Mouse (Mus musculus) limb, embryonic 11.5 days (tissue): Measurements from ENCODE around the gene Frmd4a. TPM values are rescaled to one million over a fixed set of nuclear protein-coding genes. Genes with fewer than 3 reads are reported as not detected.

Experiments
- ATAC-seq: fragments of 200-750 bp; cut with Nextera tagmentation; 2 replicates; pipeline ENCODE4 v1.8.0; 2017; ENCODE audit warnings: low read depth; ENCODE audit not compliant: insufficient number of reproducible peaks, low FRiP score, low TSS enrichment
- DNase-seq: peaks from one replicate; pipeline ENCODE4 v3.0.0-alpha.2; 2015; ENCODE audit warnings: low spot score
- H3K27ac ChIP-seq: fragments of 300-500 bp; sonication (generic); replicated peaks from 2 replicates; pipeline ENCODE4 v1.5.1; 2014; ENCODE audit warnings: low read depth, mild to moderate bottlenecking, low read length
- H3K27me3 ChIP-seq: fragments of 300-500 bp; sonication (generic); 2 replicates; pipeline ENCODE4 v1.6.1; 2014; ENCODE audit warnings: mild to moderate bottlenecking, low read length, mixed read lengths; ENCODE audit not compliant: control insufficient read depth, insufficient read depth
- H3K36me3 ChIP-seq: fragments of 300-500 bp; sonication (generic); 2 replicates; pipeline ENCODE4 v1.6.1; 2014; ENCODE audit warnings: mild to moderate bottlenecking, low read length, moderate library complexity, mixed read lengths; ENCODE audit not compliant: control insufficient read depth, insufficient read depth
- H3K4me1 ChIP-seq: fragments of 300-500 bp; sonication (generic); 2 replicates; pipeline ENCODE4 v1.6.1; 2014; ENCODE audit warnings: low read length, mixed read lengths; ENCODE audit not compliant: control insufficient read depth, insufficient read depth
- H3K4me2 ChIP-seq: fragments of 300-500 bp; sonication (generic); 2 replicates; pipeline ENCODE4 v1.6.1; 2014; ENCODE audit warnings: low read depth, mild to moderate bottlenecking, moderate library complexity; ENCODE audit not compliant: severe bottlenecking
- H3K4me3 ChIP-seq: fragments of 300-500 bp; sonication (generic); 2 replicates; pipeline ENCODE4 v1.5.1; 2014; ENCODE audit warnings: low read depth, low read length
- H3K9ac ChIP-seq: fragments of 300-500 bp; sonication (generic); 2 replicates; pipeline ENCODE4 v1.6.1; 2014; ENCODE audit warnings: mild to moderate bottlenecking, low read length
- H3K9me3 ChIP-seq: fragments of 300-500 bp; sonication (generic); 2 replicates; pipeline ENCODE4 v1.6.1; 2016; ENCODE audit warnings: low read length; ENCODE audit not compliant: control insufficient read depth
- WGBS: fragments of 180-500 bp; shearing (Covaris S2); extraction: QIAGEN DNeasy Blood & Tissue Kit; methylation state at CpG from one replicate; pipeline ENCODE4 v1.1.7; 2014; 5-methylcytosine and 5-hydroxymethylcytosine counted together
- polyA plus RNA-seq: library from polyadenylated mRNA; unstranded; fragments of >200 nt; fragmentation: Nextera tagmentation; extraction: Ambion mirVana; gene quantifications from 2 replicates; pipeline ENCODE4 v1.2.1, GENCODE M21; 2014

Frmd4a gene
- polyA plus RNA-seq, 1 experiment from 2014 or later, result 65.3 TPM

GRCm38 (mm10) chr2:4232335-4232734 is 214.8 kb downstream of the Frmd4a start:
- WGBS, result 57% methylated on average over 3 of the region's 3 CpGs
- ATAC-seq, result no peak
- Histone ChIP-seq H3K9ac (no peak overlapping the region), H3K4me3 (no peak overlapping the region), H3K9me3 (no peaks in the 10 kb centered on the region), H3K4me2 (no peak overlapping the region), H3K27me3 (no peaks in the 10 kb centered on the region), H3K36me3 (no peaks in the 10 kb centered on the region), H3K4me1 (no peaks in the 10 kb centered on the region), H3K27ac (no peak overlapping the region)
- DNase-seq, result no peak

- no peaks in the 10 kb centered on the region for H3K36me3 ChIP-seq
- no peak overlapping the region for H3K4me2 ChIP-seq
- H3K9me3 ChIP-seq, result no peaks in the 10 kb centered on the region; the same call in 1 of the 2 replicates
- DNase-seq (no peak), ATAC-seq (no peak)
- no peak overlapping the region for H3K4me3 ChIP-seq
- H3K4me1 ChIP-seq, result no peaks in the 10 kb centered on the region
- 58% methylated on average over 10 of the region's 10 CpGs for WGBS
- no peak overlapping the region for H3K27ac ChIP-seq
- H3K9ac ChIP-seq, result no peak overlapping the region
- no peaks in the 10 kb centered on the region for H3K27me3 ChIP-seq
Observed at GRCm38 (mm10) chr2:4232761-4233322, 215.3 kb downstream of the Frmd4a start.

GRCm38 (mm10) chr2:4237686-4238085 is 220.2 kb downstream of the Frmd4a start:
- ATAC-seq (no peak), DNase-seq (no peak)
- no peaks in the 10 kb centered on the region for H3K27me3 ChIP-seq
- H3K4me3 ChIP-seq, result no peak overlapping the region
- no peak overlapping the region for H3K27ac ChIP-seq
- no peaks in the 10 kb centered on the region; the same call in 1 of the 2 replicates for H3K9me3 ChIP-seq
- no peaks in the 10 kb centered on the region for H3K36me3 ChIP-seq
- H3K9ac ChIP-seq, result no peak overlapping the region
- no peaks in the 10 kb centered on the region for H3K4me1 ChIP-seq
- 79% methylated on average over 5 of the region's 5 CpGs for WGBS
- no peak overlapping the region for H3K4me2 ChIP-seq

- no peaks in the 10 kb centered on the region for H3K9me3 ChIP-seq
- H3K4me1 ChIP-seq, result peaks cover 7% of the 10 kb centered on the region; the same call in 1 of the 2 replicates
- no peaks in the 10 kb centered on the region for H3K27me3 ChIP-seq
- H3K4me2 ChIP-seq, result no peak overlapping the region
- no peak overlapping the region for H3K27ac ChIP-seq
- no peak overlapping the region for H3K9ac ChIP-seq
- DNase-seq (no peak), ATAC-seq (no peak)
- 51% methylated on average over 6 of the region's 6 CpGs for WGBS
- no peak overlapping the region for H3K4me3 ChIP-seq
- no peaks in the 10 kb centered on the region for H3K36me3 ChIP-seq
Observed at GRCm38 (mm10) chr2:4249723-4250122, 232.2 kb downstream of the Frmd4a start.

GRCm38 (mm10) chr2:4252541-4253291 is 235.2 kb downstream of the Frmd4a start:
- Histone ChIP-seq H3K27me3 (no peaks in the 10 kb centered on the region), H3K36me3 (no peaks in the 10 kb centered on the region), H3K4me2 (no peak overlapping the region), H3K4me3 (no peak overlapping the region), H3K9me3 (no peaks in the 10 kb centered on the region), H3K27ac (no peak overlapping the region), H3K4me1 (peaks cover 7% of the 10 kb centered on the region; the same call in 1 of the 2 replicates), H3K9ac (no peak overlapping the region)
- WGBS, result 44% methylated on average over 9 of the region's 9 CpGs
- no peak for ATAC-seq
- no peak for DNase-seq

- 18% methylated on average over 4 of the region's 4 CpGs for WGBS
- Histone ChIP-seq H3K36me3 (no peaks in the 10 kb centered on the region), H3K9me3 (no peaks in the 10 kb centered on the region), H3K9ac (no peak overlapping the region), H3K4me2 (no peak overlapping the region), H3K27me3 (no peaks in the 10 kb centered on the region), H3K4me3 (no peak overlapping the region), H3K27ac (no peak overlapping the region; the same call in 1 of the 2 replicates), H3K4me1 (peaks cover 7% of the 10 kb centered on the region; the same call in 1 of the 2 replicates)
- DNase-seq, result peak; percentile 77
- peak; percentile 57; the same call in 1 of the 2 replicates for ATAC-seq
Observed at GRCm38 (mm10) chr2:4253348-4253747, 235.8 kb downstream of the Frmd4a start.

GRCm38 (mm10) chr2:4254083-4254482 is 236.6 kb downstream of the Frmd4a start:
- Histone ChIP-seq H3K4me2 (no peak overlapping the region), H3K4me1 (peaks cover 7% of the 10 kb centered on the region; the same call in 1 of the 2 replicates), H3K27ac (no peak overlapping the region), H3K9ac (no peak overlapping the region), H3K36me3 (no peaks in the 10 kb centered on the region), H3K27me3 (no peaks in the 10 kb centered on the region), H3K9me3 (no peaks in the 10 kb centered on the region), H3K4me3 (no peak overlapping the region)
- ATAC-seq (no peak), DNase-seq (no peak)
- WGBS, result 79% methylated on average over 5 of the region's 5 CpGs

GRCm38 (mm10) chr2:4256242-4256641 is 238.7 kb downstream of the Frmd4a start:
- Histone ChIP-seq H3K4me3 (no peak overlapping the region), H3K9me3 (no peaks in the 10 kb centered on the region), H3K9ac (no peak overlapping the region), H3K4me2 (no peak overlapping the region), H3K27ac (no peak overlapping the region), H3K4me1 (peaks cover 7% of the 10 kb centered on the region; the same call in 1 of the 2 replicates), H3K27me3 (no peaks in the 10 kb centered on the region), H3K36me3 (no peaks in the 10 kb centered on the region)
- DNase-seq (no peak), ATAC-seq (no peak)
- 65% methylated on average over 2 of the region's 2 CpGs for WGBS
